Mouse (Mus musculus): ENCODE data around the gene Dph5. TPM values are rescaled to one million over a fixed set of nuclear protein-coding genes. Genes with fewer than 3 reads are reported as not detected.

Gene Dph5
- total and polyA plus RNA-seq, 2 experiments = 3.8 to 9.3 TPM

DNA sequence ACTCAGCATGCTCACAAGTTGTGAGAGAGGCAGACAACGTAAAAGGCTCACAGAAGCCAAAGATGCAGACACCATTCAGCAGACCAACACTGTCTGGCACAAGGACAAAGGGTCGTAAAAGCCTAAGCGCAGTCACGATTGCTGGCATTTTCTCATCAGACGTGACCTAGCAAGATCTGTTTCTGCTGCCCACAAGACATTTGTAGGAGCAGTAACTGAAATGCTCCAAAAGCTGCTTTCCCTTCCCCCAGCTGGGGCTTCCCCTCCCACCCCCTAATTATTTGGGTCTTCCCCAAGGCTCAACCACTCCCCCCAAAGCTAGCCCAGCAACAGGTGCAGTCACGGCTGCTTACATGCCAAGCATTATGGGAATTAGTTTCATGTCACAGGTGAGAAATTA, 12.1 kb upstream of the Dph5 start:
- Histone ChIP-seq H3K27ac (replicated peaks; ENCODE audit: insufficient read depth, low read depth, low read length) (no peak overlapping the region), H3K36me3 (ENCODE audit: control insufficient read depth, insufficient read depth, low read length) (no peaks in the 10 kb centered on the region), H3K4me3 (ENCODE audit: insufficient read depth, low read depth, low read length) (no peak overlapping the region), H3K4me1 (ENCODE audit: control insufficient read depth, insufficient read depth, low read length) (no peaks in the 10 kb centered on the region), H3K79me2 (ENCODE audit: control insufficient read depth, insufficient read depth, low read length) (no peaks in the 10 kb centered on the region), H3K9ac (ENCODE audit: low read depth, low read length) (no peak overlapping the region), H3K27me3 (ENCODE audit: control insufficient read depth, insufficient read depth, low read length) (no peaks in the 10 kb centered on the region)
- 81% methylated on average over 6 of the region's 6 CpGs for WGBS
- no peak for DNase-seq (ENCODE audit: extremely low read depth, low read depth, low spot score)
- TF ChIP-seq CTCF (IDR thresholded peaks at IDR 0.05; ENCODE audit: low read depth, low read length) = no peak
- TF ChIP-seq POLR2A (IDR thresholded peaks at IDR 0.05; ENCODE audit: extremely low read depth, insufficient read depth, low read length) = no peak

- H3K4me1 ChIP-seq (ENCODE audit: control insufficient read depth, insufficient read depth, low read length) = no peaks in the 10 kb centered on the region
- H3K9ac ChIP-seq (ENCODE audit: low read depth, low read length) = no peak overlapping the region
- H3K27me3 ChIP-seq (ENCODE audit: control insufficient read depth, insufficient read depth, low read length) = no peaks in the 10 kb centered on the region
- DNase-seq (ENCODE audit: extremely low read depth, low read depth, low spot score) = no peak
- H3K4me3 ChIP-seq (ENCODE audit: insufficient read depth, low read depth, low read length) = no peak overlapping the region
- no peaks in the 10 kb centered on the region for H3K36me3 ChIP-seq (ENCODE audit: control insufficient read depth, insufficient read depth, low read length)
- TF ChIP-seq POLR2A (IDR thresholded peaks at IDR 0.05; ENCODE audit: extremely low read depth, insufficient read depth, low read length) (no peak), CTCF (IDR thresholded peaks at IDR 0.05; ENCODE audit: low read depth, low read length) (no peak)
- whole genome bisulfite sequencing = 90% methylated on average over 1 of the region's 1 CpGs
- H3K27ac ChIP-seq (replicated peaks; ENCODE audit: insufficient read depth, low read depth, low read length) = no peak overlapping the region
- H3K79me2 ChIP-seq (ENCODE audit: control insufficient read depth, insufficient read depth, low read length) = no peaks in the 10 kb centered on the region
Measured at GRCm38 (mm10) chr3:115877133-115877532, 10.5 kb upstream of the Dph5 start.

- Histone ChIP-seq H3K9ac (ENCODE audit: low read depth, low read length) (no peak overlapping the region), H3K36me3 (ENCODE audit: control insufficient read depth, insufficient read depth, low read length) (peaks cover 2% of the 10 kb centered on the region; the same call in 1 of the 2 replicates), H3K27me3 (ENCODE audit: control insufficient read depth, insufficient read depth, low read length) (no peaks in the 10 kb centered on the region), H3K4me1 (ENCODE audit: control insufficient read depth, insufficient read depth, low read length) (peaks cover 2% of the 10 kb centered on the region; the same call in 1 of the 2 replicates), H3K79me2 (ENCODE audit: control insufficient read depth, insufficient read depth, low read length) (no peaks in the 10 kb centered on the region), H3K4me3 (ENCODE audit: insufficient read depth, low read depth, low read length) (no peak overlapping the region), H3K27ac (replicated peaks; ENCODE audit: insufficient read depth, low read depth, low read length) (no peak overlapping the region)
- TF ChIP-seq POLR2A (IDR thresholded peaks at IDR 0.05; ENCODE audit: extremely low read depth, insufficient read depth, low read length) (no peak), CTCF (IDR thresholded peaks at IDR 0.05; ENCODE audit: low read depth, low read length) (no peak)
- WGBS = 23% methylated on average over 1 of the region's 1 CpGs
- DNase-seq (ENCODE audit: extremely low read depth, low read depth, low spot score) = peak; percentile 73
Measured at GRCm38 (mm10) chr3:115884086-115884485, 3.6 kb upstream of the Dph5 start.

GRCm38 (mm10) chr3:115888310-115889106, 871 bp downstream of the Dph5 start:
- H3K4me1 ChIP-seq (ENCODE audit: control insufficient read depth, insufficient read depth, low read length) = peaks cover 2% of the 10 kb centered on the region; the same call in 1 of the 2 replicates
- H3K9ac ChIP-seq (ENCODE audit: low read depth, low read length) = peak overlapping the region; percentile 55
- TF ChIP-seq CTCF (IDR thresholded peaks at IDR 0.05; ENCODE audit: low read depth, low read length) (no peak), POLR2A (IDR thresholded peaks at IDR 0.05; ENCODE audit: extremely low read depth, insufficient read depth, low read length) (no peak)
- H3K79me2 ChIP-seq (ENCODE audit: control insufficient read depth, insufficient read depth, low read length) = no peaks in the 10 kb centered on the region
- no peaks in the 10 kb centered on the region for H3K27me3 ChIP-seq (ENCODE audit: control insufficient read depth, insufficient read depth, low read length)
- WGBS = 5% methylated on average over 21 of the region's 21 CpGs
- peaks cover 7% of the 10 kb centered on the region for H3K36me3 ChIP-seq (ENCODE audit: control insufficient read depth, insufficient read depth, low read length)
- H3K4me3 ChIP-seq (ENCODE audit: insufficient read depth, low read depth, low read length) = peak overlapping the region; percentile 76
- DNase-seq (ENCODE audit: extremely low read depth, low read depth, low spot score) = no peak
- no peak overlapping the region for H3K27ac ChIP-seq (replicated peaks; ENCODE audit: insufficient read depth, low read depth, low read length)

- H3K9ac ChIP-seq (ENCODE audit: low read depth, low read length) = no peak overlapping the region
- DNase-seq (ENCODE audit: extremely low read depth, low read depth, low spot score) = no peak
- peaks cover 10% of the 10 kb centered on the region for H3K36me3 ChIP-seq (ENCODE audit: control insufficient read depth, insufficient read depth, low read length)
- H3K27ac ChIP-seq (replicated peaks; ENCODE audit: insufficient read depth, low read depth, low read length) = no peak overlapping the region
- H3K4me3 ChIP-seq (ENCODE audit: insufficient read depth, low read depth, low read length) = no peak overlapping the region
- WGBS = 66% methylated on average over 4 of the region's 4 CpGs
- H3K27me3 ChIP-seq (ENCODE audit: control insufficient read depth, insufficient read depth, low read length) = no peaks in the 10 kb centered on the region
- TF ChIP-seq POLR2A (IDR thresholded peaks at IDR 0.05; ENCODE audit: extremely low read depth, insufficient read depth, low read length) (no peak), CTCF (IDR thresholded peaks at IDR 0.05; ENCODE audit: low read depth, low read length) (no peak)
- H3K79me2 ChIP-seq (ENCODE audit: control insufficient read depth, insufficient read depth, low read length) = no peaks in the 10 kb centered on the region
- H3K4me1 ChIP-seq (ENCODE audit: control insufficient read depth, insufficient read depth, low read length) = peaks cover 2% of the 10 kb centered on the region; the same call in 1 of the 2 replicates
Measured at GRCm38 (mm10) chr3:115892341-115892740, 4.7 kb downstream of the Dph5 start.

- H3K27ac ChIP-seq (replicated peaks; ENCODE audit: insufficient read depth, low read depth, low read length) = no peak overlapping the region
- H3K36me3 ChIP-seq (ENCODE audit: control insufficient read depth, insufficient read depth, low read length) = peaks cover 10% of the 10 kb centered on the region
- WGBS = 96% methylated on average over 2 of the region's 2 CpGs
- H3K4me1 ChIP-seq (ENCODE audit: control insufficient read depth, insufficient read depth, low read length) = peaks cover 2% of the 10 kb centered on the region; the same call in 1 of the 2 replicates
- TF ChIP-seq CTCF (IDR thresholded peaks at IDR 0.05; ENCODE audit: low read depth, low read length) (no peak), POLR2A (IDR thresholded peaks at IDR 0.05; ENCODE audit: extremely low read depth, insufficient read depth, low read length) (no peak)
- no peaks in the 10 kb centered on the region for H3K27me3 ChIP-seq (ENCODE audit: control insufficient read depth, insufficient read depth, low read length)
- no peak overlapping the region for H3K4me3 ChIP-seq (ENCODE audit: insufficient read depth, low read depth, low read length)
- H3K9ac ChIP-seq (ENCODE audit: low read depth, low read length) = no peak overlapping the region
- H3K79me2 ChIP-seq (ENCODE audit: control insufficient read depth, insufficient read depth, low read length) = no peaks in the 10 kb centered on the region
- DNase-seq (ENCODE audit: extremely low read depth, low read depth, low spot score) = no peak
Measured at GRCm38 (mm10) chr3:115893166-115893565, 5.5 kb downstream of the Dph5 start.
